Comparison of ENCODE assay signal across 27 mouse cellular contexts in the genomic region with DNA sequence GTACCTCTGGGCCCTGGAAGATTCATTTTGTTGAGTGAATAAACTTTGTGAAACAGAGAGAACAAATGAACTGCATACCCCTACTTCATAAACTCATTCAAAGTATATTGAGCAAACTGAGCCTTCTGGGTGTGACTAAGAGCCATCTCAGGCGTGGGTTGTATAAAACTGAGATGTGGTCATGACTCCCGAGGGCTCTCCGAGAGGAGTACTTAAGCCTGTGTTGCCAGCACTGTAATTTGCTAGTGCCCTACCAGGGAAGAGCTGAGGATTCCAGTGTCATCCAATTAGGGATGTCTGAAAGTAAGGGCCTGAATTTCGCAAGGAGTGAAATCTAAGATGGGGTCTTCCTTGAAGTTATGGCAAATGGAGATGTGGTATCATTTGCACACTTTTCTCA.
"Had no signal": no experiment of that assay in that cellular context is flagged by ENCODE, and none has a peak within 500 bp of the region (broad histone marks: within the 10 kb centered on the region; RNA-seq: fewer than 3 reads in every experiment).

No protein-coding gene starts in this region.

- H3K9ac ChIP-seq: embryonic facial prominence, embryonic 12.5 days; embryonic facial prominence, embryonic 13.5 days; embryonic facial prominence, embryonic 15.5 days; forebrain, embryonic 12.5 days; forebrain, embryonic 13.5 days; forebrain, embryonic 15.5 days; forebrain, postnatal 0 days; heart, embryonic 12.5 days had no signal

- H3K36me3 ChIP-seq: embryonic facial prominence, embryonic 10.5 days; embryonic facial prominence, embryonic 12.5 days; embryonic facial prominence, embryonic 13.5 days; embryonic facial prominence, embryonic 15.5 days; forebrain, embryonic 12.5 days; forebrain, embryonic 15.5 days; heart, embryonic 12.5 days had no signal

- H3K4me2 ChIP-seq: embryonic facial prominence, embryonic 12.5 days; embryonic facial prominence, embryonic 13.5 days; embryonic facial prominence, embryonic 15.5 days; forebrain, embryonic 12.5 days; forebrain, embryonic 13.5 days; forebrain, embryonic 15.5 days; heart, embryonic 11.5 days; heart, embryonic 12.5 days had no signal

- ATAC-seq: forebrain, embryonic 13.5 days; forebrain, embryonic 14.5 days; forebrain, embryonic 15.5 days; forebrain, postnatal 0 days had no signal

- H3K9me3 ChIP-seq: embryonic facial prominence, embryonic 10.5 days; embryonic facial prominence, embryonic 12.5 days; embryonic facial prominence, embryonic 13.5 days; embryonic facial prominence, embryonic 15.5 days; forebrain, embryonic 12.5 days; forebrain, embryonic 13.5 days; forebrain, embryonic 15.5 days had no signal

- H3K4me1 ChIP-seq: embryonic facial prominence, embryonic 13.5 days; embryonic facial prominence, embryonic 15.5 days had no signal

- DNase-seq: cerebellum, adult 2 months; cerebellum, adult 8-10 months; cerebellum, adult 9-10 months; cerebellum, adult 9-11 months; cerebellum, postnatal 10 days; cerebellum, postnatal 14 days; cerebellum, postnatal 25 days; cerebellum, postnatal 36 days; embryo, embryonic 11 days; forebrain, postnatal 0 days; gastrocnemius, adult 2 months; gastrocnemius, postnatal 10 days; gastrocnemius, postnatal 14 days; gastrocnemius, postnatal 25 days; gastrocnemius, postnatal 36 days; heart, adult 18-20 months had no signal

- H3K4me3 ChIP-seq: embryonic facial prominence, embryonic 10.5 days; embryonic facial prominence, embryonic 12.5 days; embryonic facial prominence, embryonic 13.5 days; embryonic facial prominence, embryonic 15.5 days; erythroblast, embryonic 14.5 days; forebrain, embryonic 12.5 days; forebrain, embryonic 13.5 days; forebrain, embryonic 15.5 days; gastrocnemius, adult 2 months; heart, embryonic 12.5 days had no signal

- H3K27me3 ChIP-seq: embryonic facial prominence, embryonic 12.5 days; embryonic facial prominence, embryonic 13.5 days; embryonic facial prominence, embryonic 15.5 days; forebrain, embryonic 12.5 days; forebrain, embryonic 13.5 days; forebrain, embryonic 15.5 days; heart, embryonic 12.5 days had no signal

- H3K27ac ChIP-seq: embryonic facial prominence, embryonic 10.5 days; embryonic facial prominence, embryonic 12.5 days; embryonic facial prominence, embryonic 13.5 days; embryonic facial prominence, embryonic 15.5 days; forebrain, embryonic 12.5 days; forebrain, embryonic 13.5 days; forebrain, embryonic 15.5 days; gastrocnemius, adult 2 months had no signal
